Mouse (Mus musculus): ENCODE measurements around the gene Olfr1340.

Olfr1340 gene

DNA sequence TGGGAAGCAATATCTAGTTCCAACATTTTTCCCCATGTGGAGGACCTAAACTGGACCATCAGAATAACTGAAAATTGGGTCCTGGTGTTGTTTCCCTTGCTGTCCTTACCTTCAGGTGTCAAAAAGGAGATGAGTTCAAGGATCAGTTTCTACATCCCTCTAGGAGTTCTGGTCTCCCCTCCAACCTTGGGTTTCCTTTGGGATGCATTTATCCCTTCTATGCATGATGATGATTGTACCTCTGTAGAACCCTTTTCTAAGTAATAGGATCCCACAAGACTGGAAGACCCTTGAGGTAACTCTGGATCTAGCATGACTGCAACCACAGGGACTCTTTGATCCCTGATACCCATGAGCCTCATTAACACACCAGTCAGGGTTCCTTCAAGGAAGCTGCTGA is at the start of gene Olfr1340:
Gene Olfr1340, plus strand, starts transcription at position 301 of the 400 bp plus-strand sequence.
- DNase-seq (ENCODE audit: low spot score): no peak

GRCm38 (mm10) chr4:118687086-118687485 is 32.9 kb upstream of the Olfr1340 start:
- DNase-seq (ENCODE audit: low spot score): no peak

DNA sequence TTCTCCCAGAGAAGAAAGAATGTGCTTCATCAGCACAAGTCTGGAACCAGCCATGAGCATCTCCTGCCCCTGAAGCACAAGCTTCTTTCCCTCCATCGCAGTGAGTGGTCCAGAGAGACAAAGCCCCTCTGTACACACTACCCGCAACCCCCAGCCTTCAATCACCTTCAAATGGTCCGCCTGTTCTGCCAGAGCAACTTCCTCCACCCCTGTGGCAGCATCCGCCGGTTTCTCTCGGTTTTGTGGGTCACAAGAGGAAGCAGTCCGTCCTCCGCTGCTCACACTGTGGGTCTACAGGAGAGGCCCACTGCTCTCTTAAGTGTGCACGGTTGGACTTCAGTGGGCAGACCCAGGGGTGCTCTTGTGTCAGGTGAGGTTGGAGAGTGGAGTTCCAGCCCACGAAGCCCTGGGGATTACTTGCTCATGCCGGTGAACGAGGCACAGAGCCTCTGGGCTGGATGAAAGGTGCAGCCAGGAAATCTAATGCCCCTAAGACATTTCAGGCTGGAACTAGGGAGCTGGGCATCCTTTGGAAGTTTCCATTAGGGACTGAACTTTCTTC is 27.4 kb upstream of the Olfr1340 start, which contains the start of gene Olfr1342:
Gene Olfr1342, minus strand, starts transcription at position 345 of the 562 bp plus-strand sequence.
- no peak for DNase-seq (ENCODE audit: low spot score)

DNA sequence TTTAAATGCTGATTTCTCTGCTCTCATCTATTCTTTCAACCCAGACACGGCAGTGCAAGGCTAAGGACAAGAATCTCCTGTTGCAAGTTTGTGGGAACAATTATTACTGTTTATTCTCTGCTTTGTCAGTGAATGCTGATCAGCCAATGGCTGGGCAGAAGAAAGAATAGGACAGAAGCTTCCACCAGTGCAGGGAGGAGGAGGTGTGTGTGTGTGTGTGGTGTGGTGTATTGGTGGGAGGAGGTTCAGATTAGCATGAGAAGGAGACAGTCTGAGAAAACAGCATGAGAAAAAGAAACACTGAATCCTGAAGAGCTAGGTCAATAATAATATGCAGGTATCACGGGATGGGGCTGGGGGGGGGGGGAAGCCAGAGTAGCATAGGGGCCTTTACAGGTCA is 26.1 kb upstream of the Olfr1340 start:
- DNase-seq (ENCODE audit: low spot score): no peak

DNA sequence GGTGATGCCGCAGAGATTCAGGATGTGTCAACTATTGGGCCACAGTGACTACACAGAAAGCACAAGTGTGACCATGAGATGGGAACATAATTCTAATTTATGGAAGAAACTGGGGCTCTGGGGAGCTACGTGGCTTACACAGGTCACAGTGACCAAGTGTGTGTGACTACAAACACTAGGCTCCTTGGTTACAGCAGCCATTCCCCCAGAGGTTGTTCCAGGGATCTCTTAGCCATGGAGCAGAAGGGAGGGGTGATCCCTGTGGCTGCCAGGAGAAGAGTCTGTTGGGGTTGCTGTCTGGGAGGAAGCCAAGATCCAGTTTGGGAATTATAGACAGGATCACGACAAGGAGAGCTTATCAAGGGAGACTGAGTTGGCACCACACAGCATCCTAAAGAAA is 16.7 kb upstream of the Olfr1340 start, which contains the start of gene Olfr1341:
Gene Olfr1341, plus strand, starts transcription at position 301 of the 400 bp plus-strand sequence.
- no peak for DNase-seq (ENCODE audit: low spot score)

DNA sequence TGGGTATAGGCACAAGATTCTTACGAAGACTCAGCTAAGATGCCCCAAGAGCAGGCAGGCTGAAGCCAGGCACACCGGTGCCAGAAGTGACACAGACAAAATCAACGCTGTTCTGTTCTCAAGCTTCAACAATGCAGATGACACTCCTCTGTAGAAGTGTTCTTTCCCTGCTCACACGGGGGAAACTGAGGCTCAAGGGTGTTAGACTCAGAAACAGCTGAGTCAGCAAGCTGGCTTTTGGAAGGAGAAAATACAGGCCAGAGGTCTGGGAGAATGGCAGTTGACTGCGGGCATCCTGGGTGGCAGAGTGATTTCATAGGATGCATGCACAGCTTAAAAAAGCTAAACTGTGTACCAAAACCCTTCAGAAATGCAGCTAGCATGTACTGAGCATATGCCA is 11.9 kb upstream of the Olfr1340 start:
- no peak for DNase-seq (ENCODE audit: low spot score)

- DNase-seq (ENCODE audit: low spot score): no peak
These were observed 8.3 kb upstream of the Olfr1340 start for GRCm38 (mm10) chr4:118711656-118712055.

GRCm38 (mm10) chr4:118721742-118722483 is 2.0 kb downstream of the Olfr1340 start:
- no peak for DNase-seq (ENCODE audit: low spot score)

DNA sequence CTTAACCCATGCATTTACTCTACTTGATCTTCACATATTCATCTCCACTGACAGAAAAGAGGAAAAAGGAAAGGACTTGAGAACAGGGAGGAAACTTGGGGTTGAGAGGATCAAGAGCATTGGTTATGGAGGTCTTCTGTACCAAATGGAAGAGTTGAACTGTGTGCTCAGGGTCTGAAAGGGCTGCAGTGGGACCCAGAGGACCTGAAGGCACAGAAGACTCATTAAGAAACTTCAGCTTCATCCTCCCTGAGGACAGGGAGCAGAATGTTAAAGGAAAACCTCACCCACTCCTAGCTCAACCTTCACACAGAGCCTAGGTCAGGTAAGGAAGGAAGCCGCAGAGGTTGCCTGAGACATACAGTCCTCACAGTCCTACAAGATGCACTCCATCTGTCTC is 11.9 kb downstream of the Olfr1340 start, which contains the start of gene Olfr1339:
Gene Olfr1339, plus strand, starts transcription at position 301 of the 400 bp plus-strand sequence.
- DNase-seq (ENCODE audit: low spot score): no peak

GRCm38 (mm10) chr4:118739574-118739973 is 19.6 kb downstream of the Olfr1340 start:
- no peak for DNase-seq (ENCODE audit: low spot score)

GRCm38 (mm10) chr4:118740988-118741698 is 21.2 kb downstream of the Olfr1340 start:
- no peak for DNase-seq (ENCODE audit: low spot score)

GRCm38 (mm10) chr4:118741881-118742280 is 21.9 kb downstream of the Olfr1340 start:
- no peak for DNase-seq (ENCODE audit: low spot score)

DNA sequence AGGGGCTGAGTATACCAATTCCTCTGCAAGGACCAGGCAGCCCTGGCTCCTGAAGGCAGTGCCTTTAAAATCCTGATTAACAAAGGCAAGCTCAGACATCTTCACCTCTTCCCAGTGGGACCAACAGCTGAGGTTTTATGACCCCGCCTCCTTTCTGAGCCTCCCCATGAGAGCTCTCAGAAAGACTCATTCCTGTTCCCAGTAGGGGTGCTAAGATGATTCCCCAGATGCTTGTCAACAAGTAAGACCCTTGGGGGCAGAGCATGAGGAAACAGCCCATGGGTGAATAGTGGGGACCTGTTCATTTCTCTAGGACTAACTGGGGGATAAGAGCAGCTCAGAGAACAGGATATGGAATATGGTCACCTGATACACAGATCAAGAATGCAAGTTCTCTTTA is 38.7 kb downstream of the Olfr1340 start, which contains the start of gene Olfr1338:
Gene Olfr1338, minus strand, starts transcription at position 101 of the 400 bp plus-strand sequence.
- no peak for DNase-seq (ENCODE audit: low spot score)
